Mouse (Mus musculus) CH12.LX (cell line): ENCODE measurements around the gene Stk35.

ENCODE experiments used
- CTCF ChIP-seq, 2 experiments: IDR thresholded peaks in 1 of 2; conservative IDR thresholded peaks in 1 of 2; 2 replicates each; pipeline ENCODE4 v1.5.1; 2011 to 2012; ENCODE audit warnings: low read depth in 2 of 2, low read length in 2 of 2, improper control_type of control experiment in 1 of 2, inconsistent platforms in 1 of 2, mild to moderate bottlenecking in 1 of 2, moderate library complexity in 1 of 2
- E2F4 ChIP-seq: IDR thresholded peaks from 2 replicates; pipeline ENCODE4 v1.6.1; 2011; ENCODE audit warnings: low read depth, low read length, improper control_type of control experiment; ENCODE audit not compliant: insufficient replicate concordance
- KAT2A ChIP-seq: IDR thresholded peaks from 2 replicates; pipeline ENCODE4 v1.6.1; 2012; ENCODE audit warnings: low read length, improper control_type of control experiment, inconsistent platforms; ENCODE audit not compliant: insufficient replicate concordance
- MAZ ChIP-seq: IDR thresholded peaks from 2 replicates; pipeline ENCODE4 v1.6.1; 2012; ENCODE audit warnings: low read depth, mild to moderate bottlenecking, inconsistent platforms, low read length, improper control_type of control experiment, moderate library complexity
- PAX5 ChIP-seq: IDR thresholded peaks from 2 replicates; pipeline ENCODE4 v1.6.1; 2012; ENCODE audit warnings: low read length, inconsistent platforms, mixed read lengths
- POLR2A ChIP-seq: IDR thresholded peaks from 2 replicates; pipeline ENCODE4 v1.6.1; 2011; ENCODE audit warnings: low read depth, mild to moderate bottlenecking, improper control_type of control experiment, low read length
- POLR2AphosphoS2 ChIP-seq: IDR thresholded peaks from 2 replicates; pipeline ENCODE4 v1.6.1; 2011; ENCODE audit warnings: low read depth, low read length, improper control_type of control experiment
- SMC3 ChIP-seq: IDR thresholded peaks from 2 replicates; pipeline ENCODE4 v1.6.1; 2011; ENCODE audit warnings: low read depth, low read length, improper control_type of control experiment
- TBP ChIP-seq: conservative IDR thresholded peaks from 2 replicates; pipeline ENCODE4 v1.6.1; 2011; ENCODE audit warnings: low read depth, low read length, improper control_type of control experiment
- USF2 ChIP-seq: conservative IDR thresholded peaks from 2 replicates; pipeline ENCODE4 v1.6.1; 2011; ENCODE audit warnings: low read depth, low read length, improper control_type of control experiment
- ZC3H11A ChIP-seq: IDR thresholded peaks from 2 replicates; pipeline ENCODE4 v1.6.1; 2012; ENCODE audit warnings: low read depth, mild to moderate bottlenecking, inconsistent platforms, low read length, improper control_type of control experiment

- TF ChIP-seq ZC3H11A: no peak
- TF ChIP-seq CTCF (conservative IDR thresholded peaks at IDR 0.05 in 1 of 2, IDR thresholded peaks at IDR 0.05 in 1 of 2; ENCODE audit: low read depth in 2 of 2, low read length in 2 of 2): no peak
- no peak for TF ChIP-seq TBP
- no peak for TF ChIP-seq MAZ
- no peak for TF ChIP-seq KAT2A
- TF ChIP-seq USF2: no peak
- no peak for TF ChIP-seq POLR2AphosphoS2
- no peak for TF ChIP-seq E2F4
- TF ChIP-seq PAX5: no peak
- TF ChIP-seq POLR2A: no peak
- no peak for TF ChIP-seq SMC3
Observed at GRCm38 (mm10) chr2:129821021-129821420, 20.7 kb downstream of the Stk35 start.
